Mouse (Mus musculus): ENCODE results near the gene Rasgef1c. TPM values are rescaled to one million over a fixed set of nuclear protein-coding genes. Genes with fewer than 3 reads are reported as not detected.

Gene Rasgef1c
- polyA plus RNA-seq, 1 experiment: 0.81 TPM

GRCm38 (mm10) chr11:49919304-49919703 lies 17.7 kb downstream of the Rasgef1c start:
- 84% methylated on average over 6 of the region's 6 CpGs for WGBS
- no peak for DNase-seq (ENCODE audit: low read depth, low spot score)

- no peak for DNase-seq (ENCODE audit: low read depth, low spot score)
- 87% methylated on average over 9 of the region's 9 CpGs for WGBS
Measured at GRCm38 (mm10) chr11:49923539-49923938, 21.9 kb downstream of the Rasgef1c start.

DNA sequence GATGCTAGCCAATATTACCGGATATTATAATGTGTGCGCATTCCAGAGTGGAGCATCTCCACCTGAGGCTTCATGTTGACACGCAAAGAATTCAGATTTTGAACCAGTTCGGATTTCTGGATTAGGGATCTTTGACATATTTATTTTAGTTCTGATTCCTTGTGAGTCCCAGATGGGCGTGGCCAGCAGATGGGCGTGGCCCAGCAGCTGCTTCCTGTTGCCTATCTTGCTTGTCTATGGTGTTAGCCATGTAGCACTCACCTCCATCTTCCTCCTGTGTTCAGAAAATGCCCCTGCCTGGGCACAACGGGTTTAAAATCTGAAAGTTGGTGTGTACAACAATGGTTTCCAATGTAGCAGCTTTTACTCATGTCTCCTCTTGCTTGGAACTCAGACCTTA lies 24.5 kb downstream of the Rasgef1c start:
- WGBS: 61% methylated on average over 7 of the region's 7 CpGs
- no peak for DNase-seq (ENCODE audit: low read depth, low spot score)

GRCm38 (mm10) chr11:49927169-49927568 lies 25.5 kb downstream of the Rasgef1c start:
- DNase-seq (ENCODE audit: low read depth, low spot score): no peak
- 42% methylated on average over 4 of the region's 4 CpGs for WGBS

DNA sequence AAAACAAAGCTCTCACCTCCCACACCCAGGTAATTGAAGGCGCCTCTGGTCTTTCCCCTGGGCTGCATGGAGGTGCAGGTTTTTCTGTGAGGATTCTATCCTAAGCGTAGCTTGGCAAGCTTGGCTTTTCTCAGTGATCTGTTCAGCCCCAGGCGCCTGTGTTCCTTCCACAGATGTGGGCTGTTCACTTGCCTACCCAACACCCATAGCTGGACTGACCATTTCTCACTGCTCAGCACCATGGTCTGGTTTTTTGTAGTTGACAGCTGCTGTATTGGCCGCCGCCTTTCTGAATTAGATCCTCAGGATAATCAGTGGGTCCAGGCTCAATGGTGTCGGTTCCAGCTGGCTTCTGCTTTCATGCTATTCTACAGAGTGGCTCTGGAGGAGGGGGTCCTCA lies 26.0 kb downstream of the Rasgef1c start:
- 68% methylated on average over 6 of the region's 6 CpGs for WGBS
- no peak for DNase-seq (ENCODE audit: low read depth, low spot score)

- DNase-seq (ENCODE audit: low read depth, low spot score): no peak
- WGBS: 44% methylated on average over 5 of the region's 5 CpGs
Measured at GRCm38 (mm10) chr11:49931037-49931625, 29.5 kb downstream of the Rasgef1c start.

- 32% methylated on average over 7 of the region's 7 CpGs for whole genome bisulfite sequencing
- DNase-seq (ENCODE audit: low read depth, low spot score): no peak
Measured at GRCm38 (mm10) chr11:49931853-49932252, 30.2 kb downstream of the Rasgef1c start.

GRCm38 (mm10) chr11:49933811-49934210 lies 32.2 kb downstream of the Rasgef1c start:
- no peak for DNase-seq (ENCODE audit: low read depth, low spot score)
- WGBS: 56% methylated on average over 1 of the region's 1 CpGs

GRCm38 (mm10) chr11:49934322-49934721 lies 32.7 kb downstream of the Rasgef1c start:
- DNase-seq (ENCODE audit: low read depth, low spot score): no peak
- WGBS: 65% methylated on average over 10 of the region's 10 CpGs

DNA sequence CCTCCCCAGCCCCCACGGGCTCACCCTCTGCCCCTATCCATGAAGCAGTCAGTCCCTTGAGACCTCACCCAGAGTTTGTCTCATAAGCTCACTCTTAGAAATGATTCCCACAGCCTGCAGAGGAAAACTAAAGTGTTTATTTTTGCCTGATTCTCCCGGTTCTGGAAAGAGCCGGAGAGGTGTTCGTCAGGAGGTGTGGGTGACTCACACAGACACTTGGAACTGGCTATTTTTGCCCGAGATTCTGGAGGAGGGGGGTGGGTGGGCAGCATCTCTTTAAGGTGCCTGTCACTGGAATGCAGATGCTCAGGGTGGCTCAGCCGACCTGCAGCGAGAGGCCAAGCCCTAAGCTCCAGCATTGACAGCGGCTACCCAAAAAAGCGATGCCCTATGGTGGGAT lies 34.8 kb downstream of the Rasgef1c start:
- no peak for DNase-seq (ENCODE audit: low read depth, low spot score)
- WGBS: 65% methylated on average over 9 of the region's 9 CpGs

DNA sequence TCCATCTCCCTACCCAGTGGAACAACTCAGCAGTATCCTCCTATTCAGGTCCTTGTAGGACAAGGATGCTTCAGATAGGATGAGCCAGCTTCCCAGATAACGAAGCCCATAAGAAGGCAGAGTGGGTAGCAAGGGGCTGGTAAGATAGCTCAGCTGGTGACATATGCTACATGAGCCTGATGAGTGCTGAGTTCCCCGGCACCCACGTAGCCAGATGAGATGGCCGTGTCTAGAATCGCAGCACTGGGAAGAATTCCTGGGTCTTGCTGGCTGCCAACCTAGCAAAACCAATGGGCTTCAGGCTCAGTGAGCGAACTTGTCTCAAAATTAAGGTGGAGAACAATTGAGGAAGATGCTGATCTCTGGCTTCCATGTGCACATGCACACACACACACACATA lies 36.1 kb downstream of the Rasgef1c start:
- no peak for DNase-seq (ENCODE audit: low read depth, low spot score)
- 92% methylated on average over 6 of the region's 6 CpGs for WGBS

DNA sequence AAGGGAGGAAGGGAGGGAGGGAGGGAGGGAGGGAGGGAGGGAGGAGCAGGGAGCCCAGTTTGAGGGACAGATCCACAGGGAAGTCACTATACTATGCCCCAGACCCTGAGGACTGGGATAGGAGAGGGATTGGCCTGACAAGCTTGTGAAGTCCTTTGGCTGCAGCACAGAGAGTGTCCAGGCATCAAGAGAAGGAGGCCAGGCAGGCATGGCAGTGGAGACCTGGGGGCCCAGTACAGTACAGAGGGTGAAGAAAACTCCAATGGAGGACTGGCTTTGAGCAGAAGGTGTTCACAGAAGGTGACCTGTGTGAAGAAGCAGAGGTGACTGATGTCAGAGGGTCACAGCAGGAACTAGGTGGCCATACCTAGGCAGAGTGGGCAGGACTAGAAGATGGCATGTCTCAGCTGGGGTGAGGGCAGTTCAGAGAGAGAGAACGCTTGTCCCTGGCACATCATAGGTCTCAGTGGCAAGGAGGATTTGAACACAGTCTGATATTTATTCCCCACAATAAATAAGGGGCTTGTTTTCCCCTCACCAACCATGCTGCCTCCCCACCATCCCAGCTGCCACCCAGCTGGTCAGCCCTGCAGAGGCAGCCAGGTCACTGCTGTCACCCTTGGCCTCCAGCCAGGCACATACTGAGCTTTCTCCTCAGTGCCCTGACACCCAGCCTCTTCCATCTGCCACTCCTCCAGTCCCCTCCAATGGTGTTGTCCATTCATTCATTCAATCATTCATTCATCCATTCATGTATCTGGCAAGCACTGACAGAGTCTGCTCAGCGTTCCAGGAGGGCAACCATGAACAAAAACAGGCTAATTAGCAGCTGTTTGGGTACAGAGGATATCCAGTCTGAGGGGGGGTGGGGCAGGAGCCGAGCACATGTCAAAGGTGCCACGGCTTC lies 36.9 kb downstream of the Rasgef1c start:
- no peak for DNase-seq (ENCODE audit: low read depth, low spot score)
- 70% methylated on average over 4 of the region's 4 CpGs for WGBS

GRCm38 (mm10) chr11:49942841-49943240 lies 41.2 kb downstream of the Rasgef1c start:
- 60% methylated on average over 4 of the region's 4 CpGs for WGBS
- no peak for DNase-seq (ENCODE audit: low read depth, low spot score)

GRCm38 (mm10) chr11:49943901-49944300 lies 42.3 kb downstream of the Rasgef1c start:
- no peak for DNase-seq (ENCODE audit: low read depth, low spot score)
- 68% methylated on average over 5 of the region's 5 CpGs for WGBS

GRCm38 (mm10) chr11:49945726-49946125 lies 44.1 kb downstream of the Rasgef1c start:
- WGBS: 87% methylated on average over 4 of the region's 4 CpGs
- no peak for DNase-seq (ENCODE audit: low read depth, low spot score)

GRCm38 (mm10) chr11:49949839-49950238 lies 48.2 kb downstream of the Rasgef1c start:
- WGBS: 89% methylated on average over 5 of the region's 5 CpGs
- no peak for DNase-seq (ENCODE audit: low read depth, low spot score)

DNA sequence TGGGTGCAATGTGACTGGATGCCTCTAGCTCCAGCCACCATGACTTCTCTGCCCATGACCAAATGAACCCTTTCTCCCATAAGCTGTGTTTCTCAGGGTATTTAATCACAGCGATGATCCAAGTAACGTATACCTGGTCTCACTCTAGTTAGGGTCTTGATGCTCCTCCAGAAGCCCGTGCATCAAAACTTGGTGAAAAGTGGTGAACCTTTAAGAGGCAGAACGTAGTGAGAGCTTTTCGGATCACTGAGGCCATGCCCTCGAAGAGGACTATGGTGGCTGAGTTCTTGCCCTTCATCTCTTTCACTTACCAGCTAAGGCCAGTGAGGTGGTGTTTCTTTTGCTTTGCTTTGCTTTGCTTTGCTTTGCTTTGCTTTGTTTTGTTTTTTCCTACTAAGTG lies 52.0 kb downstream of the Rasgef1c start:
- WGBS: 88% methylated on average over 6 of the region's 6 CpGs
- no peak for DNase-seq (ENCODE audit: low read depth, low spot score)

GRCm38 (mm10) chr11:49955577-49956261 lies 54.1 kb downstream of the Rasgef1c start:
- WGBS: 31% methylated on average over 8 of the region's 8 CpGs
- peak; percentile 16 for DNase-seq (ENCODE audit: low read depth, low spot score)

DNA sequence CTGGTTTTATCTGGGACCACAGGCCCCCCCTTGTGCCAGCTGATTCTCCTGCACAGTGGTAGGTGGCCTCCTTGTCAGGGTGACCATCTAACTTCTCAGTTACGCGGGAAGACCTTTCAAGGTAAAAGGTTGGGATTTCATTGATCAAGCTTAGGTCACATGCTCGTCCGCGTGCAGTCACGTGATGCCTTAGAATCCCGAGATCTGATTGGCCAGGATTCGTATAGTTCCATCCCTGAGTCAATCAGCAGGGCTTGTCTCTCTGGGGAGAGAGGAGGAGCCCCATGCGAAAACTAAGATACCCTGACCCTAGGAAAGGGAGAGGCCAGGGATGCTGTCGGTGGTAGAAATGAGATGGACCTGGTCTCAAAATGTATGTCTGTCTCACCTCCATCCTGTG lies 56.4 kb downstream of the Rasgef1c start:
- no peak for DNase-seq (ENCODE audit: low read depth, low spot score)
- 85% methylated on average over 10 of the region's 10 CpGs for WGBS

DNA sequence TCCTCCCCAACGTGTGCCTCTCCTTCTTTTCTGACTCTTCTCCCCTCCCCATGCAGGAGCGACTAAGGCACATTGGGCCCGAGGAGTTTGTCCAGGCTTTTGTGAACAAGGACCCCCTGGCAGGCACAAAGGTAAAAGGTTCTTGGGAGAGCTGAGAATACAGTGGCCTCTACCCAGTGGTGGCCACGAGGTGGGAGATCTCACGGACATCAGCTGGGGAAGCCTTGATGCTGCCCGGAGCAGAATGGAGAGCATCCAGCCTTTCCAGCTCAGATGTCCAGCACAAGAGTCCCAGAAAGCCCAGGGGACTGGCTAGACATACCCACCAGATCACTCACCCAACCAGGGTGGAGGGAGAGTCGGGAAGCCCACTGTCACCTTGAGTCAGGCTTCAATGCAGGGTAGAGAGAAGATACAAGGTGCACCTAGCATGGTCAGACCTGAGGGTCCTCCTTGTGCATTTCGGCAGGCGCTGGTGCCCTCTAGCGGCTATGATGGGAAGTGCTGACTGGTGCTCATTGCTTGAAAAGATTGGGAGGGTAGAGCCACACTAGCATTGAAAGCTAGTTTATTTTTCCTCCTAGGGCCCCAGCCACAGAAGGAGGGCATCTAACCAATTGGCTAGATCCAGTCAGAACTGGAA lies 59.6 kb downstream of the Rasgef1c start:
- peak; percentile 10 for DNase-seq (ENCODE audit: low read depth, low spot score)
- 34% methylated on average over 10 of the region's 10 CpGs for WGBS
